Mouse (Mus musculus) monocyte, adult 2 months (primary cell): ENCODE results near the gene Slc25a41.

Source experiments
- DNase-seq, 2 experiments: peaks; one replicate each; pipeline ENCODE4 v3.0.0; 2022; ENCODE audit warnings: low spot score in 2 of 2, low read depth in 1 of 2

Gene Slc25a41

DNA sequence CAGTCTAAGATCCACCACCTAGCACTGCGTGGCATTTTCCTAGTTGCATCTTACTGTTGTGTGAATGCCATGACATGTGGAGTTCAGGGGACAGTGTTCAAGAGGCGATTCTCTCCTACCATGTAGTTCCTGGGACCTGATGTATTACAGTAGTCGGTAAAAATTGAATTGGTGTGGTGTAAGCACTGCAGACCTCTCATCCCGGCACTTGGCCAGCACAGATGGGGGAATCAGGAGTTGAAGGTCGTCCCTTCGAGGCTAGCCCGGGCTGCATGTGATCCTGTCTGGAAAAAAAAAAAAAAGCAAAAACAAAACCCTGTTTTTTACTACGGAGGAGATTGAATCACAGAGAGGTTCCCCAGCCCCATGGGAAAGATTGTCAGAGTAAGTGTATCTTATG is 46.4 kb downstream of the Slc25a41 start:
- DNase-seq = no peak

- no peak for DNase-seq
These were observed 50.5 kb downstream of the Slc25a41 start for GRCm38 (mm10) chr17:56990966-56991365.

DNA sequence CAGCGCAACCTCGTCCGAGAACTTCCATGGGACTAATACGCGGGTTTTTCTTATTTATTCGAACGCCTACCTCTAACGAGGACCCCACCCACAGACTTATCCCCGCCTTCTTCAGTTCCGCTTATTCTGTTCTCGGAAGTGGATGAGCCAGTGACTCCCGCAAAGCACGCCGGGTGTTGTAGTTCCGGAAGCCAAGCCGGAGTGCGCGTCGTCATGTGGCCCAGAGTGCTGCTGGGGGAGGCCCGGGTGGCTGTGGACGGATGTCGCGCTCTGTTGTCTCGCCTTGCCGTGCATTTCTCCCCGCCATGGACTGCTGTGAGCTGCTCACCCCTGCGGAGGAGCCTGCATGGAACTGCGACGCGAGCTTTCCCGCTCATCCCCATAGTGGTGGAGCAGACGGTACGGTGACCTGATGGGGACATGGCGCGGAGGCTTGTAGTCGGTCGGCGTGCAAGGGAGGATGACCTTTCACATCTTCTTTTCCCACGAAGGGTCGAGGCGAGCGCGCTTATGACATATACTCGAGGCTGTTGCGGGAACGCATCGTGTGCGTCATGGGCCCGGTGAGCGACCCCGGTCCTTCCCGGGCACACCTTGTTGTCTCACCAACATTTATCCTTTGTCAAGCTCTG is 51.2 kb downstream of the Slc25a41 start, which contains the start of gene Clpp:
Clpp (plus strand) TSS at position 191 of the 632 bp plus-strand sequence.
- peak; percentile 87 to 91 for DNase-seq

GRCm38 (mm10) chr17:56989467-56990114 is 51.9 kb downstream of the Slc25a41 start:
- DNase-seq = no peak

- no peak for DNase-seq
These were observed 52.5 kb downstream of the Slc25a41 start for GRCm38 (mm10) chr17:56988921-56989430.

- no peak for DNase-seq
These were observed 53.0 kb downstream of the Slc25a41 start for GRCm38 (mm10) chr17:56988441-56988840.

- no peak for DNase-seq
These were observed 55.2 kb downstream of the Slc25a41 start for GRCm38 (mm10) chr17:56986105-56986805.

DNA sequence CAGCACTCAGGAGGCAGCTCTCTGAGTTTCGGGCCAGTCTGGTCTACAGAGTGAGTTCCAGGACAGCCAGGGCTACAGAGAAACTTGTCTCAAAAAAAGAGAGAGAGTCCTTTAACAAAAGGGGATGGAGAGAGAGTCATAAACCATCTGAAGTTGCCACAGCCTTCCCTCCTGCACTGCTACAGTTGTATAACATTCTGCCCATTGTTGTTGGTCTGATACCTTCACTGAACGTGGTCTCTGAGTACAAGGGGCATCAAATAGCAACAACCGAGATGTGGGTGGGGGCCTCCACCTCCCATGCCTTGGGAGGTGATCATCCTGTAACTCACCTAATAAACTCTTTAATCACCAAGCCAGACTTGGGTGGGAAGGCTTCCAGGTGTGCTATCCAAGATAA is 55.8 kb downstream of the Slc25a41 start:
- DNase-seq = no peak

DNA sequence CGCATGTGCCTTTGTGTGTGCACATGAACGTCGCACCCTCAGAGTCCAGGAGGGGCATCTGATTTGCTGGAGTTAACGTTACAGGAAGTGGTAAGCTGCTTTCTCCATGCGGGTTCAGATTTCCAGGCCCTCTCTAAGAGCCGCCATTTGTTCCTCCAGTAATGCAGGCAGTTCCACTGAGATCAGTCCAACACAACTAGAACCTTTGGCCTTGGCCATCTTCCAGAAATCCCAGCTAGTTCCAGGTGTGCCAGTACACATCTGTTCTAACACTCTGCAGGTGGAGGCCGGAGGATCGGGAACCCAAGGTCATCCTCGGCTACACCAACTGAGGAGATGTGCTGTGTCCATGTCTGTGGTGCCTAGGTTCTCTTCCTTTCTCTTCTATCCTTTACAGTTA is 56.6 kb downstream of the Slc25a41 start:
- no peak for DNase-seq
